ENCODE assay signal across 8 mouse cellular contexts in genomic region chr5:100499243-100499642, GRCm38 (mm10). TPM values are rescaled to one million over a fixed set of nuclear protein-coding genes. Genes with fewer than 3 reads are reported as not detected.
DNase-seq lines count a peak whose midpoint lies in the region; ATAC-seq and TF ChIP-seq lines count a peak whose summit lies in the region.

No protein-coding gene starts in this region.

- no peak for TF ChIP-seq EP300 in heart, postnatal 0 days (IDR thresholded peaks at IDR 0.05; ENCODE audit: low read depth)

- H3K4me1 ChIP-seq in heart, embryonic 11.5 days (ENCODE audit: control insufficient read depth, insufficient read depth, low read length) = peaks cover 12% of the 10 kb centered on the region; the same call in 1 of the 2 replicates
- H3K4me1 ChIP-seq in bone marrow, adult 2 months (ENCODE audit: control insufficient read depth, insufficient read depth, low read length) = no peaks in the 10 kb centered on the region
- peaks cover 16% of the 10 kb centered on the region for H3K4me1 ChIP-seq in heart, postnatal 0 days (ENCODE audit: control insufficient read depth, insufficient read depth)

- H3K79me2 ChIP-seq in macrophage (ENCODE audit: inconsistent target) = peaks cover 55% of the 10 kb centered on the region

- peak overlapping the region; percentile 91 for H3K4me2 ChIP-seq in heart, embryonic 11.5 days
- peak overlapping the region; percentile 99 for H3K4me2 ChIP-seq in heart, postnatal 0 days (ENCODE audit: low read depth, low read length)

- TF ChIP-seq POLR2A in bone marrow, adult 2 months (IDR thresholded peaks at IDR 0.05; ENCODE audit: borderline replicate concordance, control insufficient read depth, low read depth, low read length) = no peak

- TF ChIP-seq CTCF in bone marrow, adult 2 months (IDR thresholded peaks at IDR 0.05; ENCODE audit: control insufficient read depth, insufficient read depth, low read length) = no peak
- no peak for TF ChIP-seq CTCF in heart, postnatal 0 days (IDR thresholded peaks at IDR 0.05; ENCODE audit: low read depth)

- WGBS in heart, embryonic 11.5 days (ENCODE audit: insufficient replicate concordance) = 13% methylated on average over 2 of the region's 2 CpGs
- 9% methylated on average over 2 of the region's 2 CpGs for WGBS in bone marrow, adult 2 months
- 20% methylated on average over 2 of the region's 2 CpGs for WGBS in heart, postnatal 0 days
- 7% methylated on average over 2 of the region's 2 CpGs for WGBS in macrophage (ENCODE audit: missing documents)

- no peak for ATAC-seq in heart, embryonic 11.5 days (replicated peaks; ENCODE audit: insufficient number of reproducible peaks, low FRiP score, low TSS enrichment)
- ATAC-seq in heart, postnatal 0 days (ENCODE audit: insufficient read depth, low read depth) = no peak
- ATAC-seq in megakaryocyte-erythroid progenitor cell, adult 5-6 weeks (replicated peaks; ENCODE audit: low FRiP score, low TSS enrichment, poor library complexity, severe bottlenecking) = no peak

- no peaks in the 10 kb centered on the region for H3K27me3 ChIP-seq in heart, embryonic 11.5 days (ENCODE audit: control insufficient read depth, insufficient read depth, low read length)
- no peaks in the 10 kb centered on the region for H3K27me3 ChIP-seq in heart, postnatal 0 days (ENCODE audit: control insufficient read depth, insufficient read depth, low read length)

- no peaks in the 10 kb centered on the region for H3K9me3 ChIP-seq in heart, embryonic 11.5 days (replicated peaks; ENCODE audit: control insufficient read depth, low read length)
- H3K9me3 ChIP-seq in heart, postnatal 0 days (replicated peaks; ENCODE audit: control insufficient read depth, low read length) = no peaks in the 10 kb centered on the region

- no peak for DNase-seq in heart, adult 8-10 months (ENCODE audit: low spot score)
- no peak for DNase-seq in heart, postnatal 0 days (ENCODE audit: low spot score)
- no peak for DNase-seq in urinary bladder, postnatal 4 days (ENCODE audit: low spot score in 2 of 2)
- no peak for DNase-seq in thymus, postnatal 0 days (ENCODE audit: low spot score)

- H3K27ac ChIP-seq in heart, embryonic 11.5 days (ENCODE audit: low read depth, low read length) = no peak overlapping the region
- H3K27ac ChIP-seq in bone marrow, adult 2 months (ENCODE audit: control insufficient read depth, insufficient read depth, low read depth, low read length, poor library complexity) = no peak overlapping the region
- peak overlapping the region; percentile 83; the same call in 1 of the 2 replicates for H3K27ac ChIP-seq in heart, postnatal 0 days (ENCODE audit: low read depth)
- H3K27ac ChIP-seq in macrophage = peak overlapping the region; percentile 54

- peak overlapping the region; percentile 75; the same call in 1 of the 2 replicates for H3K9ac ChIP-seq in heart, embryonic 11.5 days (ENCODE audit: low read depth, low read length)
- H3K9ac ChIP-seq in heart, postnatal 0 days (replicated peaks; ENCODE audit: low read depth, low read length) = peak overlapping the region; percentile 75; the same call in 1 of the 2 replicates

- no peaks in the 10 kb centered on the region for H3K36me3 ChIP-seq in heart, embryonic 11.5 days (ENCODE audit: control insufficient read depth, insufficient read depth, low read length)
- H3K36me3 ChIP-seq in heart, postnatal 0 days (replicated peaks; ENCODE audit: control insufficient read depth, insufficient read depth, low read length) = no peaks in the 10 kb centered on the region
- no peaks in the 10 kb centered on the region for H3K36me3 ChIP-seq in macrophage (ENCODE audit: inconsistent target)

- peak overlapping the region; percentile 88 for H3K4me3 ChIP-seq in heart, embryonic 11.5 days (ENCODE audit: low read depth, low read length)
- H3K4me3 ChIP-seq in bone marrow, adult 2 months (replicated peaks; ENCODE audit: control insufficient read depth, low read depth, low read length) = peak overlapping the region; percentile 69
- H3K4me3 ChIP-seq in heart, postnatal 0 days (ENCODE audit: low read depth, low read length) = peak overlapping the region; percentile 92
- H3K4me3 ChIP-seq in macrophage (ENCODE audit: inconsistent target) = peak overlapping the region; percentile 91

RNA-seq across cellular contexts. Expression of gene Lin54, which starts 1.2 kb away (rescaled TPM):
- polyA plus RNA-seq in heart, embryonic 11.5 days (2014; fragmentation: Nextera tagmentation; extraction: Ambion mirVana) = 13.0 and 14.1 TPM in 2 replicates
- 10 to 100 TPM in 1 of 4 experiments, 1 to 10 TPM in 3; 7.3 to 10.3 (median 7.6) TPM for total RNA-seq in heart, adult 8-10 months (2022)
- polyA plus RNA-seq in bone marrow, adult 2 months (2011; ENCODE audit: insufficient read depth, insufficient read length, low replicate concordance, missing spikeins) = 6.8 and 12.5 TPM in 2 replicates
- 12.8 and 21.1 TPM in 2 replicates for total RNA-seq in heart, postnatal 0 days (2014; rRNA removed; ENCODE audit: low replicate concordance)
- 5.5 and 6.1 TPM in 2 replicates for polyA plus RNA-seq in heart, postnatal 0 days (2015; fragmentation: Nextera tagmentation; extraction: Ambion mirVana)
- 10 to 100 TPM; 10.3 to 60.6 (median 22.8) TPM for total RNA-seq in macrophage (2018; cell fraction: chromatin; rRNA removed)
- total RNA-seq in macrophage (2018; cell fraction: cytosol; rRNA removed) = 10 to 100 TPM in 25 of 26 experiments, 1 to 10 TPM in 1; 9.7 to 14.3 (median 12.2) TPM
- total RNA-seq in macrophage (2018; cell fraction: nucleus; rRNA removed) = 10 to 100 TPM; 10.1 to 37.5 (median 20.8) TPM
- polyA plus RNA-seq in macrophage (2018) = 8.7 to 13.7 TPM (median 11.2 TPM) in 3 replicates
- 9.4 and 10.0 TPM in 2 replicates for polyA plus RNA-seq in thymus, postnatal 0 days (2015; fragmentation: Nextera tagmentation; extraction: Ambion mirVana)
- total RNA-seq in megakaryocyte-erythroid progenitor cell, adult 5-6 weeks (2014; fragmentation: Nextera tagmentation) = 40.5 and 45.3 TPM in 2 replicates
- total RNA-seq in megakaryocyte-erythroid progenitor cell, adult 5-6 weeks (2017) = 32.1 and 56.5 TPM in 2 replicates

RNA-seq across cellular contexts. Expression of gene Cops4, which starts 18.9 kb away (rescaled TPM):
- polyA plus RNA-seq in heart, embryonic 11.5 days (2014; fragmentation: Nextera tagmentation; extraction: Ambion mirVana) = 165 and 180 TPM in 2 replicates
- total RNA-seq in heart, adult 8-10 months (2022) = 10 to 100 TPM; 82.5 to 94.0 (median 93.0) TPM
- polyA plus RNA-seq in bone marrow, adult 2 months (2011; ENCODE audit: insufficient read depth, insufficient read length, low replicate concordance, missing spikeins) = 26.8 and 45.5 TPM in 2 replicates
- 101 and 118 TPM in 2 replicates for total RNA-seq in heart, postnatal 0 days (2014; rRNA removed; ENCODE audit: low replicate concordance)
- 140 and 143 TPM in 2 replicates for polyA plus RNA-seq in heart, postnatal 0 days (2015; fragmentation: Nextera tagmentation; extraction: Ambion mirVana)
- 10 to 100 TPM; 15.8 to 70.1 (median 37.5) TPM for total RNA-seq in macrophage (2018; cell fraction: chromatin; rRNA removed)
- 10 to 100 TPM; 27.7 to 50.9 (median 41.2) TPM for total RNA-seq in macrophage (2018; cell fraction: cytosol; rRNA removed)
- 10 to 100 TPM in 25 of 26 experiments, 1 to 10 TPM in 1; 9.6 to 45.9 (median 23.5) TPM for total RNA-seq in macrophage (2018; cell fraction: nucleus; rRNA removed)
- polyA plus RNA-seq in macrophage (2018) = 39.5 to 73.9 TPM (median 51.8 TPM) in 3 replicates
- polyA plus RNA-seq in thymus, postnatal 0 days (2015; fragmentation: Nextera tagmentation; extraction: Ambion mirVana) = 132 and 133 TPM in 2 replicates
- 86.0 and 93.6 TPM in 2 replicates for total RNA-seq in megakaryocyte-erythroid progenitor cell, adult 5-6 weeks (2014; fragmentation: Nextera tagmentation)
- 186 and 187 TPM in 2 replicates for total RNA-seq in megakaryocyte-erythroid progenitor cell, adult 5-6 weeks (2017)

Comparison
In these comparisons a context has a peak if more than half of its experiments do, and no peak if none do; other contexts are left out.
1. H3K27ac ChIP-seq: peak in heart, postnatal 0 days (single experiment) and macrophage (single experiment); none in heart, embryonic 11.5 days (single experiment) and bone marrow, adult 2 months (single experiment).
2. Peak in every context shown above with its lines, with median percentiles within 50 percentile points of each other: H3K4me3 ChIP-seq.